Mouse (Mus musculus) brain, embryonic 14.5 days (tissue): ENCODE results near the gene Med24.

ENCODE experiments used
- CTCF ChIP-seq: fragments of 200-500 bp; IDR thresholded peaks from 2 replicates; pipeline ENCODE4 v1.5.1; 2012; ENCODE audit warnings: inconsistent platforms, mild to moderate bottlenecking, moderate library complexity, borderline replicate concordance; ENCODE audit not compliant: insufficient read depth, insufficient read length; ENCODE audit errors: extremely low read depth
- POLR2A ChIP-seq: fragments of 200-500 bp; IDR thresholded peaks from 2 replicates; pipeline ENCODE4 v1.6.1; 2012; ENCODE audit warnings: mild to moderate bottlenecking, inconsistent platforms, borderline replicate concordance; ENCODE audit not compliant: poor library complexity, insufficient read depth, insufficient read length, severe bottlenecking; ENCODE audit errors: extremely low read depth

DNA sequence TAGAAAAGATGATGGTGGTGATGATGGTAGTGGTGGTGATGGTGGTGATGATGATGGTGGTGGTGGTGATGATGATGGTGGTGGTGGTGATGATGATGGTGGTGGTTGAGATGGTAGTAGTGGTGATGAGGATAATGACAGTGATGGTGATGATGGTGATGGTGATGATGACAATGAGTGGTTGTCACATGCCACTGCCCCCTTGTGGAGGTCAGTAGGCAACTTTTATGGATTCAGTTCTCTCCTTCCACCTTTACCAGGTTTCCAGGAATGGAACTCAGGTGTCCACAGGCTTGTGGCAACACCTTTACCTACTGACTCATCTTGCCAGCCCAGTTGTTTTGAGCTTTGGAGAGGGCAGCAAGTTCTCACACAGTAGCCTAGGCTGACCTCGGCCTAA is 49.2 kb downstream of the Med24 start:
- TF ChIP-seq CTCF (no peak), POLR2A (no peak)
